Mouse (Mus musculus): ENCODE results near the gene Baiap2l2.

DNA sequence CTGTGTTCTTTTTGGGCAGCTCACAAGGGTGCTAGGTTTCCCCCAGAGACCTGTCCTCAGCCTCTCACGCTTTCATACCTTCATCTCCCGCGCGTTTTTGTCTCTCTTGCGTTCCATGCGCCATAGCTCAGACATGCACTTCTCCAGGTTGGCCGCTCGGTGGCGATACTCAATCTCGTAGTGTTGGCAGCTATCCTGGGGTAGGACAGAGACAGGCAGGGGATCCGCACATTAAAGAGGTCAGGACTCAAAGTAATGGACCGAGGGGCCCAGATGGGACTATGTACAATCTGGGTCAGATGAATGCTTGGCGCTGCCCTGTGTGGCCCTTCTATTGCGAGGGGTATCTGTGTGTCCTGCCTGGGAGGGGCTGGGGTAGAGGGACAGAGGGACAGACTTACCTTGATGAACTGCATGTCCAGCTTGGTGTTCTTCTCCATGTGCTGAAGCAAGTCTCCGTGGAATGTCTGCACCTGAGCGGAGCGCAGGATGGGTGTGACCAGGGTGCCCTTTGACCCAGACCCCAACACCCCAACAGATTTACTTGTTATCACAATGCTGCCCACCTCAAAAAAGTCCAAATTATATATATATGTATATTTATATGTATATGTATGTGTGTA lies 14.1 kb downstream of the Baiap2l2 start:
- TF ChIP-seq CTCF (IDR thresholded peaks at IDR 0.05; ENCODE audit: insufficient read depth, low read length) (peak; percentile 77), POLR2A (IDR thresholded peaks at IDR 0.05; ENCODE audit: borderline replicate concordance, extremely low read depth, low read depth, low read length) (no peak)
